Mouse (Mus musculus): Measurements from ENCODE around the gene Dapk1.

GRCm38 (mm10) chr13:60578541-60578940 lies 23.2 kb upstream of the Dapk1 start:
- TF ChIP-seq CTCF (IDR thresholded peaks at IDR 0.05; ENCODE audit: low read depth, low read length) (no peak), POLR2A (IDR thresholded peaks at IDR 0.05; ENCODE audit: insufficient read depth, low read length) (no peak)

All from ES-Bruce4 (cell line).